Mouse (Mus musculus): ENCODE data around the gene Fam216a. TPM values are rescaled to one million over a fixed set of nuclear protein-coding genes. Genes with fewer than 3 reads are reported as not detected.
A peak's percentile ranks its signal among the peaks of the same experiment; 100 is the strongest.

The Fam216a gene
- polyA plus RNA-seq, 1 experiment from 2014 or later: 59.1 TPM

DNA sequence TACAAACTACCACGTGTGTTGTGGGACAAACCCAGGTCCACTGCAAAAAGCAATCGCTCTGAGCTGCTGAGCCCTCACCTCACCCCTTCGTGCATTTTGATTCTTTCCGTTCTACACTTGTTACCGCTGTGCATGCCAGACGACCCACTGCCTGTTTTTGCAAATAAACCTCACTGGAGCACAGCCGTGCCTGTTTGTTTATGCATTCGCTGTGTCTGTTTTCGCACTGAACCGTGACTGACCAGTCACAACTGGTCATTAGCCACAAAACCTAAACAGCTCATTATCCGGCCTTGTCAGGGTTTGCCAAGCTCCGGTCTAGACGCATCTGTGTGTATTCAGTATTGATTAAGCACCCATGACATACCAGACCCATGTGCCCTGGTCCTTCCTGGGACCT is 30.0 kb upstream of the Fam216a start:
- ATAC-seq (ENCODE audit: insufficient read depth, low FRiP score, low read depth): no peak

DNA sequence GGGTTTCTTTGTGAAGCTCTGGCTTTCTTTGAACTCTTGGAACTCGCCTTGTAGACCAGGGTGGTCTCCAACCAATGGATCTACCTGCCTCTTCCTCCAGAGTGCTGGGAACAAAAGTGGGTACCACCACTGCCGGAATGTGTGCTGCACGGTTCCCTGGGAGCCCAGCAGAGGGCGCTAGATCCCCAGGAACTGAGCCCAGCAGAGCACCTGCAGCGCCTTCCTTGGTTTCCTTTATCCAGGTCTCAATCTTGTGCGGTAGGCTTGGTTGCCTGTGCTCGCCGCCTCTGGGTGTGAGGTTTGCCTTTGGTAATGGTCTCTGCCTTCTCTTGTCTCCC is 29.1 kb upstream of the Fam216a start:
- 24% methylated on average over 8 of the region's 8 CpGs for WGBS
- no peak for ATAC-seq (ENCODE audit: insufficient read depth, low FRiP score, low read depth)

More for the DNA sequence above, 30.0 kb upstream of the Fam216a start:
- H3K9ac ChIP-seq: no peak overlapping the region
- H3K4me1 ChIP-seq: peaks cover 3% of the 10 kb centered on the region
- no peaks in the 10 kb centered on the region for H3K27me3 ChIP-seq (replicated peaks)
- H3K36me3 ChIP-seq: peaks cover 38% of the 10 kb centered on the region
- H3K9me3 ChIP-seq: no peaks in the 10 kb centered on the region
- H3K4me2 ChIP-seq: no peak overlapping the region
- 79% methylated on average over 13 of the region's 13 CpGs for WGBS
- H3K27ac ChIP-seq: no peak overlapping the region
- no peak overlapping the region for H3K4me3 ChIP-seq (replicated peaks)

DNA sequence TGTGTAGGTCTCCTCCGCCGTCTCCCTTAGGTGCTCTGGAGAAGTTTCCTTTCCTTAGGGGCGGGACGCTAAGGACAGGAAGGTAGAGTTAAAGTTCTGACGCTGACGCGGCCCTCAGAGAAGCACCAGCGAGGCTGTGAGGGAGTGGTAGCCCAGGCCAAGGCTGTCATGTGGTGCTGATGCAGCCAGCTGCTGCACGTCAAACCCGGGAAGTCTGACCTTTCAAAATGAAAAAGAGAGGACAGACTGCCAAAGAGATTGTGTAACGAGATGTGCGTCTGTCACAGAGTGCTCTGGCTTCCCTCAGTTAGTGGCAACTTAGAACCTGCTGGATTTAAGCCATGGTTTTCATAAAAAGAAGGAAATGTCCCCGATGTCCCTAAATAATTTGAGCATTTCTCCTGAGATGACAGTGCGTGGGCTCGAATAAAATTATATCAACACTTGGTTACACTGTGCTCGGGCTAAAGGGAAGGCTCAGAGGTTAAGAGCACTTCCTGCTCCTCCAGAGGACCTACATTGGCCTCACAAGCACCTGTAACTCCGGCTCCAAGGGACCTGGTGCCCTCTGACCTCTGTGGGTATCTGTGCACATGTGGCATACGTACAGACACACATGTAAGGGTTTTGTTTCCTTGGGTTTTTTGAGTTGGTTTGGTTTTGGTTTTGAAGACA is 28.6 kb upstream of the Fam216a start:
- ATAC-seq (ENCODE audit: insufficient read depth, low FRiP score, low read depth): no peak
- Histone ChIP-seq H3K9me3 (no peaks in the 10 kb centered on the region), H3K4me1 (peaks cover 3% of the 10 kb centered on the region), H3K36me3 (peaks cover 26% of the 10 kb centered on the region), H3K27me3 (replicated peaks) (no peaks in the 10 kb centered on the region), H3K4me2 (no peak overlapping the region), H3K4me3 (replicated peaks) (no peak overlapping the region), H3K9ac (no peak overlapping the region), H3K27ac (peak overlapping the region; percentile 60; the same call in 1 of the 2 replicates)
- 50% methylated on average over 18 of the region's 18 CpGs for WGBS

More for the DNA sequence above, 29.1 kb upstream of the Fam216a start:
- Histone ChIP-seq H3K4me1 (peaks cover 3% of the 10 kb centered on the region), H3K9me3 (no peaks in the 10 kb centered on the region), H3K9ac (no peak overlapping the region), H3K27ac (no peak overlapping the region), H3K4me3 (replicated peaks) (no peak overlapping the region), H3K36me3 (peaks cover 31% of the 10 kb centered on the region), H3K27me3 (replicated peaks) (no peaks in the 10 kb centered on the region), H3K4me2 (no peak overlapping the region)

DNA sequence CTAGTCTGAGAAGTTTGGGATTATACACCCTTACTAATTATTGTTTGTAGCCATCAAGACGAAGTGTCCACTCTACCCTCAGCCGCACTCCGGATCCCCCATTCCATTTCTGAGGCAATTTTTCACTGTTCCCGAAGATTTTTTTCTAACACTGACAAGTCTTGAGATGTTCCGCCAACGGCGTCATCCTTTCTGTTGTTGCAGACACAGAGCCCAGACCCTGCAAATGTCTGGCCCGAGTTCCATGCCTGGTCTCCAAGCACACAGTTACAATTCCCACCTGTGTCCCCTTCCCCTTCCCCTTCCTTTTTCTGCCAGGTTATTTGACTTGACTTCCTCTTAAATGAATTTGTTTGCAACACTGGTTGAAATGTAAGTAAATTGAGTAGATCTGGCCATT is 27.7 kb upstream of the Fam216a start:
- no peaks in the 10 kb centered on the region for H3K9me3 ChIP-seq
- peaks cover 17% of the 10 kb centered on the region for H3K36me3 ChIP-seq
- no peak overlapping the region for H3K4me3 ChIP-seq (replicated peaks)
- H3K4me1 ChIP-seq: peaks cover 3% of the 10 kb centered on the region
- 72% methylated on average over 8 of the region's 8 CpGs for WGBS
- peak overlapping the region; percentile 60; the same call in 1 of the 2 replicates for H3K27ac ChIP-seq
- no peak overlapping the region for H3K9ac ChIP-seq
- no peak overlapping the region for H3K4me2 ChIP-seq
- no peak for ATAC-seq (ENCODE audit: insufficient read depth, low FRiP score, low read depth)
- no peaks in the 10 kb centered on the region for H3K27me3 ChIP-seq (replicated peaks)

DNA sequence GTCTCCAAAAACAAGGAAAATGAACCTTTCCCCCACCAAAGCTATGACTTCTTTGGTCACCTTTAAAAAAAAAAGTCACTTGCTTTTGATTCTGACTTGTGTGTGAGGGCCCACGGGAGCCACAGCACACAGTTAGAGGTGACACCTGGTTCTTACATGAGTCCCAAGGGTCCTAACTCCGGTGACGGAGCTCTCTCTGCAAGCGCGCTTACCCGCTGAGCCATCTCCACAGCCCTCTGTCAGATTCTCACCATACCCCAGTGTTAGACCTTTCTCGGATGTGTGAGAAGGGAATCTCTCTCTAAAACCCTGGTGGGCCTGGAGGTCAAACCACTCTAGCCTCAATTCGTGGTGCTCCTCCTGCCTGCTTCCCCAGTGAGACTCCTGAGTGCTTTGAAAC is 25.3 kb upstream of the Fam216a start:
- Histone ChIP-seq H3K9me3 (no peaks in the 10 kb centered on the region), H3K27ac (no peak overlapping the region; the same call in 1 of the 2 replicates), H3K9ac (no peak overlapping the region), H3K4me2 (no peak overlapping the region), H3K4me3 (replicated peaks) (no peak overlapping the region), H3K27me3 (replicated peaks) (no peaks in the 10 kb centered on the region), H3K36me3 (peaks cover 3% of the 10 kb centered on the region; the same call in 1 of the 2 replicates), H3K4me1 (peaks cover 9% of the 10 kb centered on the region)
- ATAC-seq (ENCODE audit: insufficient read depth, low FRiP score, low read depth): no peak
- WGBS: 90% methylated on average over 8 of the region's 8 CpGs

DNA sequence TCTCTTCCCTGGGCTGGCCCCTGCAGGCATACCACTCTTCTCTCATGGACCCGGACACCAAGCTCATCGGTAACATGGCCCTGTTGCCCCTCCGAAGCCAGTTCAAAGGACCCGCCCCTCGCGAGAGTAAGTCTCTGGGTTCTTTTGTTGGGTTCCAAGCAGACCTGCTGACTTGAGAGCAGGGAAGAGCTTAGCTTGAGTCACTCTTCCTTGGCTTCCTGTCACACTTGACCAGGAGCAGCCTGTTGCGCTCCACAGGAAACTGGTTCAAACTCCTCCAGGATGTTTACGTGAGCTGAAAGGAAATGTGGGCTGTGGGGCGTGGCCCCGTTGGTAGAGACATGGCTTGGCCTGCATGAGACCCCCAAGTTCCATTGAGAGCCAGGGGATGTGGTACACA is 24.6 kb upstream of the Fam216a start:
- no peaks in the 10 kb centered on the region for H3K27me3 ChIP-seq (replicated peaks)
- WGBS: 80% methylated on average over 10 of the region's 10 CpGs
- no peaks in the 10 kb centered on the region for H3K9me3 ChIP-seq
- no peaks in the 10 kb centered on the region for H3K36me3 ChIP-seq
- H3K4me2 ChIP-seq: no peak overlapping the region
- no peak for ATAC-seq (ENCODE audit: insufficient read depth, low FRiP score, low read depth)
- no peak overlapping the region for H3K4me3 ChIP-seq (replicated peaks)
- H3K4me1 ChIP-seq: peaks cover 10% of the 10 kb centered on the region
- H3K9ac ChIP-seq: no peak overlapping the region
- H3K27ac ChIP-seq: no peak overlapping the region

DNA sequence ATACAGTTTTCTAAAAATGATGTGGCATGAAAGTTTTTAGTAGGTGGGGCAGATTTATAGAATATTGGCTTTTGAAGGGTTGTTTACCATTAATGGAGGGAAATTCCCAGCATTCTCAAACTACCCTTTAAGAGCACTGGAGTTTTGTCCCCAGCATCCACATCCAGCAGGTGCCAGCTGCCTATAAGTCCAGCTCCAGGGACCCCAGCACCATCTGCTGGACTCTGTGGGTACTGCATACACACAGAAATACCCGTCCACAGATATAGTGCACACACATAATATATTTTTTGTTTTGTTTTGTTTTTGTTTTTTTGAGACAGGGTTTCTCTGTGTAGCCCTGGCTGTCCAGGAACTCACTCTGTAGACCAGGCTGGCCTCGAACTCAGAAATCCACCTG is 21.7 kb upstream of the Fam216a start:
- no peaks in the 10 kb centered on the region for H3K36me3 ChIP-seq
- no peak for ATAC-seq (ENCODE audit: insufficient read depth, low FRiP score, low read depth)
- no peaks in the 10 kb centered on the region for H3K27me3 ChIP-seq (replicated peaks)
- WGBS: 64% methylated on average over 2 of the region's 2 CpGs
- H3K27ac ChIP-seq: no peak overlapping the region
- no peak overlapping the region for H3K9ac ChIP-seq
- H3K4me1 ChIP-seq: peaks cover 7% of the 10 kb centered on the region; the same call in 1 of the 2 replicates
- H3K9me3 ChIP-seq: no peaks in the 10 kb centered on the region
- H3K4me3 ChIP-seq (replicated peaks): no peak overlapping the region
- no peak overlapping the region for H3K4me2 ChIP-seq

DNA sequence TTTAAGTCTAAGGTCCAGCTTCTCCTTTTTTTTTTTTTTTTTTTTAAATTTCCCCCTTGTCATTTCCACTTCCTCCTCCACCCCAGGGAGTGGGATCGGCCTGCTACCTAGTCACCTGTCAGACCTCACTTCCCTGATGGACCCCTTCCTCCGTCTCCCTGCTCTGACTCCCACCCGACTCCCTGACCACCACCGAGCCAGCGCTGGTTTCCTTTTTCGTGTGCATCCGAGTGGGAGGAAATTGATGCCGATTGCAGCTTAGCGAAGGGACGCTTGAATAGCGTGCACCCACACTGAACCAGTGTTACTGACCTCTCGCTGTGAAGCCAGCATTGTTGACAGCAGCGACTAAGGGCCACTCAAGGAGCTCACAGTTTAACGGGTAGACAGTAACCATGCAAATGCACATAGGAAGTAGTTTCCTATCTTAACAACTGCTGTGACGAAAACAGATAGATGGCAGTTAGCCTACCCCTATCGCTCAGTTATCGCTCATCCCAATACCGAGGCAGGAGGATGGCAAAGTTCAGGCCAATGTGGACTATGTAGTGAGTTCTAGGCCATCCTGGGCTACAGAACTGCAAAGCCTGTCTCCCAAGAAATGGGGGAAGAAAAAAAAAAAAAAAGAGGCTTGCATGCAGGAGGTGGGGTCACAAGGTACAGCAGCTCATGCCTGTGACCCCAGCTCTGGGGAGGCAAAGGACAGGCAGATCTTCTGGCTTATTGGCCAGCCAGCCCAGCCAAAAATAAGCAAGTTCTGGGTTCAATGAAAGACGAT is 20.3 kb upstream of the Fam216a start:
- H3K9me3 ChIP-seq: no peaks in the 10 kb centered on the region
- H3K9ac ChIP-seq: peak overlapping the region; percentile 88; the same call in 1 of the 2 replicates
- no peaks in the 10 kb centered on the region for H3K36me3 ChIP-seq
- peak overlapping the region; percentile 61; the same call in 1 of the 2 replicates for H3K27ac ChIP-seq
- peaks cover 7% of the 10 kb centered on the region; the same call in 1 of the 2 replicates for H3K4me1 ChIP-seq
- 14% methylated on average over 19 of the region's 19 CpGs for WGBS
- no peaks in the 10 kb centered on the region for H3K27me3 ChIP-seq (replicated peaks)
- H3K4me3 ChIP-seq (replicated peaks): peak overlapping the region; percentile 90
- H3K4me2 ChIP-seq: peak overlapping the region; percentile 77
- ATAC-seq (ENCODE audit: insufficient read depth, low FRiP score, low read depth): peak; percentile 5; the same call in 1 of the 2 replicates

DNA sequence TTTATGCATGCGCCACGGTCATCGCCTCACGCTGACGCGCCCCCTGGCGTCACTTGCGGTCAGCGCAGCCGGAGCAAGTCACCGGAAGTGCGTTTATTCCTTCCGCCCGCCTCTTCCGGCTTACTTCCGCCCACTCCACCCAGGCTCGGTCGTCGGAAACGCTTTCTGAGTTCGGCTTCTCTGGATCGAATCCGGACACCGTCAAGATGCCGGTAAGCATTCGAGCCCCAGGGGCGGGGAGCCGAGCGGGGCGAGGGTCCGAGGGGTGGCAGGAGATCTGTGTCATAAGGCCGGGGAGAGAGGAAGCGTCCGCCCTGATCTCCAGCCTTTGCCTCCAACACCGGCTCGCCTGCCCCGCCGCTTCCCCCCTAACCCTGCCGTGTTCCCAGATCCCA is 19.6 kb upstream of the Fam216a start, which contains the start of gene Arpc3:
Gene Arpc3 (plus strand): TSS at position 93 of the 395 bp plus-strand sequence.
- peaks cover 7% of the 10 kb centered on the region; the same call in 1 of the 2 replicates for H3K4me1 ChIP-seq
- H3K9ac ChIP-seq: peak within 1 kb of the TSS; percentile 88
- H3K9me3 ChIP-seq: no peaks in the 10 kb centered on the region
- peak within 1 kb of the TSS; percentile 61; the same call in 1 of the 2 replicates for H3K27ac ChIP-seq
- H3K36me3 ChIP-seq: no peaks in the 10 kb centered on the region
- H3K4me3 ChIP-seq (replicated peaks): peak within 1 kb of the TSS; percentile 90
- ATAC-seq (ENCODE audit: insufficient read depth, low FRiP score, low read depth): peak; percentile 89
- under 1% methylated on average over 39 of the region's 39 CpGs for WGBS
- peak within 1 kb of the TSS; percentile 77 for H3K4me2 ChIP-seq
- H3K27me3 ChIP-seq (replicated peaks): no peaks in the 10 kb centered on the region

DNA sequence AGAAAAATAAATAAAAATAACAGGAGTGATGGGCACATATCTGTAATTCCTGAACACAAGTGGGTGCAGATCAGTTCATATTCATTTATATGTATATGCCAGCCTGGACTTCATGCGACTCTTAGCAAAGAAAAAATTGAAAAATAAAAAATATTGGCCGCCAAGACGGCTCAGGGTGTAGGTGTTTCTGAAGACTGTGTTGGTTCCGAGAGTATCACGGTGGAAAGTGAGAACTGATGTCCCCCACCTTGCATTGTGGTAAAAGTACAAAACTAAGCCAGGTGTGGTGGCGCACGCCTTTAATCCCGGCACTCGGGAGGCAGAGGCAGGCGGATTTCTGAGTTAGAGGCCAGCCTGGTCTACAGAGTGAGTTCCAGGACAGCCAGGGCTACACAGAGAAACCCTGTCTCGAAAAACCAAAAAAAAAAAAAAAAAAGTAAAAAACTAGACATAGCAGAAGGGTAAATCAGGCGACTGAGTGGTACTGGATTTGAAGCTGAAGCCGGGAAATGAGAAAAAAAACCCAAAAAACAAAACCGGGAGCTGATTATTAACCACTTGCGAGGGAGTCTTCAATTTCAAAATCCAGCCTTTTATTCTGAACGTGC is 19.1 kb upstream of the Fam216a start:
- Histone ChIP-seq H3K4me1 (peaks cover 7% of the 10 kb centered on the region; the same call in 1 of the 2 replicates), H3K4me3 (replicated peaks) (peak overlapping the region; percentile 90), H3K27me3 (replicated peaks) (no peaks in the 10 kb centered on the region), H3K36me3 (no peaks in the 10 kb centered on the region), H3K9me3 (no peaks in the 10 kb centered on the region), H3K27ac (no peak overlapping the region), H3K9ac (no peak overlapping the region), H3K4me2 (peak overlapping the region; percentile 34)
- 47% methylated on average over 15 of the region's 16 CpGs for WGBS
- ATAC-seq (ENCODE audit: insufficient read depth, low FRiP score, low read depth): no peak

DNA sequence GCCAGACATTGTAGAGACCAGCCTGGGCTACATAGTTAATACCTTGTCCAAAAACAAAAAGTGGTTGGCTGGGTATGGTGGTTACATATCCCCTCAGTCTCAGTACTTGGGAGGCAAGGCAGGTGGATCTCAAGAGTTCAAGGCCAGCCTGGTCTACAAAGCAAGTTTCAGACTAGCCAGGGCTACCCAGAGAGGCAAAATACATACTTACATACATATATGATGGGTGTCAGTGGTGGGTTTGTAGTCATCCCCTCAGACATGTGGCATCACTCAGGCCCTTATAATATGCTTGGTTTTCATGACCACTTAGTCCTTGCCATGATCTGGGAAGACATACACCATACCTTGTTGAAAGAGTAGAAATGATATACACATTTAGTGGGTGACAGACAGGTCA is 18.5 kb upstream of the Fam216a start:
- no peak for ATAC-seq (ENCODE audit: insufficient read depth, low FRiP score, low read depth)
- Histone ChIP-seq H3K4me3 (replicated peaks) (no peak overlapping the region), H3K4me1 (peaks cover 7% of the 10 kb centered on the region; the same call in 1 of the 2 replicates), H3K9ac (no peak overlapping the region), H3K27ac (no peak overlapping the region), H3K27me3 (replicated peaks) (no peaks in the 10 kb centered on the region), H3K9me3 (no peaks in the 10 kb centered on the region), H3K36me3 (no peaks in the 10 kb centered on the region), H3K4me2 (no peak overlapping the region)

DNA sequence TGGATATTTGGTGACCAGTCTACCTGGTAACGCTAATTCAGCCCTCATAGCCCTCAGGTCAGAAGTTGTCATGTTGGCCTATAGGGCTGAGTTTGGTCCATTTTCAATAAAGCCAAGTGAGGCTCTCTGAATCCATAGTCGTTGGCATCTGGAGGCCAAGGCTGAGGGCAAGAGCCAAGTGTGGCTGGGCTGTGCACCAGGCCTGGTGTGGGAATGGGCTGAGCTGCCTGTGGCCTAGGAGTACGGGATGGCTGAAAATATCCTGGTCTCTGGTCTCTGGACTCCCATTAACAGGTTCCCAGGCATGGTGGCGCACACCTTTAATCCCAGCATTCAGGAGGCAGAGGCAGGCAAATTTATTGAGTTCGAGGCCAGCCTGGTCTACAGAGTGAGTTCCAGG is 17.8 kb upstream of the Fam216a start:
- Histone ChIP-seq H3K27ac (no peak overlapping the region), H3K9ac (no peak overlapping the region), H3K27me3 (replicated peaks) (no peaks in the 10 kb centered on the region), H3K4me2 (no peak overlapping the region), H3K4me1 (peaks cover 7% of the 10 kb centered on the region; the same call in 1 of the 2 replicates), H3K4me3 (replicated peaks) (no peak overlapping the region), H3K9me3 (no peaks in the 10 kb centered on the region), H3K36me3 (no peaks in the 10 kb centered on the region)
- ATAC-seq (ENCODE audit: insufficient read depth, low FRiP score, low read depth): no peak
- 85% methylated on average over 5 of the region's 5 CpGs for WGBS

Data from stomach, embryonic 15.5 days (tissue).